Mouse (Mus musculus) G1E (cell line): Measurements from ENCODE around the gene Camkk1. TPM values are rescaled to one million over a fixed set of nuclear protein-coding genes. Genes with fewer than 3 reads are reported as not detected.

Experiments used
- ATAC-seq: 2 replicates; pipeline ENCODE4 v1.8.0; 2016; ENCODE audit warnings: mild to moderate bottlenecking; ENCODE audit not compliant: insufficient number of reproducible peaks, poor library complexity, low FRiP score, severe bottlenecking; ENCODE audit errors: extremely low read depth
- DNase-seq: peaks from one replicate; pipeline ENCODE4 v3.0.0; 2012; ENCODE audit warnings: low spot score
- H3K27me3 ChIP-seq: 2 replicates; pipeline ENCODE4 v1.6.1; 2012; ENCODE audit warnings: mild to moderate bottlenecking, low read length, inconsistent platforms; ENCODE audit not compliant: insufficient read depth
- H3K36me3 ChIP-seq: replicated peaks from 2 replicates; pipeline ENCODE3; 2012; ENCODE audit warnings: mild to moderate bottlenecking, inconsistent platforms
- H3K4me1 ChIP-seq: 2 replicates; pipeline ENCODE4 v1.6.1; 2012; ENCODE audit warnings: low read depth, low read length, inconsistent platforms, mixed read lengths; ENCODE audit not compliant: insufficient read depth
- H3K4me3 ChIP-seq: 2 replicates; pipeline ENCODE4 v1.5.1; 2012; ENCODE audit warnings: low read depth, mild to moderate bottlenecking, inconsistent platforms, low read length, moderate library complexity, mixed read lengths
- H3K9me3 ChIP-seq: replicated peaks from 2 replicates; pipeline ENCODE4 v1.6.1; 2012; ENCODE audit warnings: inconsistent platforms
- CTCF ChIP-seq: IDR thresholded peaks from 2 replicates; pipeline ENCODE4 v1.5.1; 2012; ENCODE audit warnings: low read depth, low read length, inconsistent platforms, mixed read lengths
- GATA1 ChIP-seq: IDR thresholded peaks from 2 replicates; pipeline ENCODE4 v1.6.1; 2012; ENCODE audit warnings: borderline replicate concordance, low read length, inconsistent platforms, mixed read lengths
- GATA2 ChIP-seq: IDR thresholded peaks from 2 replicates; pipeline ENCODE4 v1.6.1; 2012; ENCODE audit warnings: low read depth, low read length, inconsistent platforms, borderline replicate concordance
- POLR2AphosphoS5 ChIP-seq: IDR thresholded peaks from 2 replicates; pipeline ENCODE4 v1.6.1; 2012; ENCODE audit warnings: low read depth, low read length, inconsistent platforms; ENCODE audit not compliant: insufficient replicate concordance
- TAL1 ChIP-seq: conservative IDR thresholded peaks from 2 replicates; pipeline ENCODE4 v1.6.1; 2012; ENCODE audit warnings: low read depth, low read length, inconsistent platforms, mixed read lengths
- polyA plus RNA-seq: library from polyadenylated mRNA; stranded (reverse); fragments of >175 nt; gene quantifications from 2 replicates; pipeline ENCODE4 v1.2.3, GENCODE M21; 2012
- total RNA-seq, 2 experiments: library from RNA; stranded (forward) in 1 of 2; stranded (reverse) in 1 of 2; fragments of 200-1000 nt in 1 of 2; fragments of >200 nt in 1 of 2; fragmentation: Nextera tagmentation in 1 of 2; gene quantifications; 2 replicates each; pipeline ENCODE4 v1.2.3; 2014 to 2017

Camkk1 gene
- total RNA-seq (2014; fragmentation: Nextera tagmentation) (1.9 and 4.2 TPM in 2 replicates), total RNA-seq (2017) (13.1 and 13.8 TPM in 2 replicates), polyA plus RNA-seq (8.9 and 9.9 TPM in 2 replicates)

DNA sequence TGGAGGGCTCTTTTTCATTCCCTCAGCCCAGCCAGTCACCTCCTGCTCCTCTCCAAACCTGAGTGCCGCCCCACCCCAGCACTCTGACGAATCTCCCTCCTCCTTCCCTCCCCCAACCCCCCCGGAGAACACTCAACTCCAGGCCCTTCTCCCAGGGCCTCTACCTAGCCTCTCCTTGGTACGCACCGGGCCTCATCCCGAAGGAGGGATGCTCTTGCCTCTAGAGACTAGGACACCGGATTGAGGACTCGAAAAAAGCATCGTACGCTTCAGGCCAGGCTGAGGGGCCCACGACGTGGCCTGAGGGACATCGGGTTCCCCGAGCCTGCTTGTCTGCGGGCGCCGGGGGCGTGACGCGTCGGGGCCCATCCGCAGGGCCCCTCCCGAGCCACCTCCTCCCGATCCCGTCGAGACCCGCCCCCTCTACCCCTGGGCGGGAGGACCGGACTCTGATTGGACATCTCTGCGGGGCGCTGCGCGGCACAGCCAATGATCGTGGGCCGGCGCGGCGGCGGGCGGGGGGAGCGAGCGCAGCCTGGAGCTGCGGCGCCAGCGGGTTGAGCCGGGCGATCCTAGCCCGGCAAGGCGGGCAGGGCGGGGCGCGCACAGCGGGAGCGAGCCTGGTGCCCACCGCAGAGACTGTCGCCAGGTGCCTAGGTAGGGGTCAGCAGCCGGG is at the start of gene Camkk1:
Gene Camkk1 (plus strand): TSS at position 538 of the 676 bp plus-strand sequence.
- TF ChIP-seq CTCF (no peak), GATA1 (no peak), TAL1 (no peak), GATA2 (no peak), POLR2AphosphoS5 (no peak)
- Histone ChIP-seq H3K27me3 (peaks cover 81% of the 10 kb centered on the region), H3K4me1 (peaks cover 51% of the 10 kb centered on the region), H3K4me3 (peak within 1 kb of the TSS; percentile 77), H3K36me3 (peaks cover 6% of the 10 kb centered on the region), H3K9me3 (no peaks in the 10 kb centered on the region)
- ATAC-seq, result peak; percentile 98
- DNase-seq, result peak; percentile 100

DNA sequence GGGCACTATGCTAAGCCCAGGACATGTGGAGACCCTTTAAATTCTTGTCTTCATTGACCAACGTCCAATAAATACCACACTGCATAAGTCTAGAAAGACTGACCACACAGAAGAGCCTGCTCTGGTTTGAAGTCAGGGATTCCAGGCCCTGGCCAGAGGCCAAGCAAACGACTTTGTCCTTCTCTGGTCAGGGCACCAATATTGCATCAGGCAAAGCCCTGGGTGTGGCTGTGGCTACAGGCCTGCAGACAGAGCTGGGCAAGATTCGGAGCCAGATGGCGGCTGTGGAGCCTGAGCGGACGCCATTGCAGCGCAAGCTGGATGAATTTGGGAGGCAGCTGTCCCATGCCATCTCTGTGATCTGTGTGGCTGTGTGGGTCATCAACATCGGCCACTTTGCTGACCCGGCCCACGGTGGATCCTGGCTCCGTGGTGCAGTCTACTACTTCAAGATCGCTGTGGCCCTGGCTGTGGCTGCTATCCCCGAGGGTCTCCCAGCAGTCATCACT is 43.8 kb upstream of the Camkk1 start:
- Histone ChIP-seq H3K27me3 (peaks cover 23% of the 10 kb centered on the region), H3K9me3 (no peaks in the 10 kb centered on the region), H3K4me3 (no peak overlapping the region), H3K4me1 (no peaks in the 10 kb centered on the region), H3K36me3 (peaks cover 83% of the 10 kb centered on the region)
- TF ChIP-seq CTCF (no peak), GATA1 (no peak)
- no peak for DNase-seq
- ATAC-seq, result no peak

DNA sequence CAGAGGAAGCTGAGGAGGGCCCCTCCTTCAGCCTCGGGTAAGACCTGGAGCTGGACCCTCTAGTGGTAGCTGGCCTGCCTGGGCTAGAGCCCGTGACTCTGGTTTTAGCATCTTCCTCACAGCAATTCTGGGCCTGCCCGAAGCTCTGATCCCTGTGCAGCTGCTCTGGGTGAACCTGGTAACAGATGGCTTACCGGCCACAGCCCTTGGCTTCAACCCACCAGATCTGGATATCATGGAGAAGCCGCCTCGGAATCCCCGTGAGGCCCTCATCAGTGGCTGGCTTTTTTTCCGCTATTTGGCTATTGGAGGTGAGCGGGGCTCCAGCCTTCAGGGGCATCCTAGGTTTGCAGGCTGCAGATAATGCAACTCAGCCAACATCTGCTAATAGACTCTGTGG is 36.3 kb upstream of the Camkk1 start:
- Histone ChIP-seq H3K4me3 (no peak overlapping the region), H3K4me1 (peaks cover 8% of the 10 kb centered on the region), H3K9me3 (no peaks in the 10 kb centered on the region), H3K27me3 (peaks cover 22% of the 10 kb centered on the region; the same call in 1 of the 2 replicates), H3K36me3 (peaks cover 58% of the 10 kb centered on the region)
- TF ChIP-seq POLR2AphosphoS5 (no peak), TAL1 (no peak), CTCF (no peak)
- no peak for ATAC-seq
- no peak for DNase-seq

DNA sequence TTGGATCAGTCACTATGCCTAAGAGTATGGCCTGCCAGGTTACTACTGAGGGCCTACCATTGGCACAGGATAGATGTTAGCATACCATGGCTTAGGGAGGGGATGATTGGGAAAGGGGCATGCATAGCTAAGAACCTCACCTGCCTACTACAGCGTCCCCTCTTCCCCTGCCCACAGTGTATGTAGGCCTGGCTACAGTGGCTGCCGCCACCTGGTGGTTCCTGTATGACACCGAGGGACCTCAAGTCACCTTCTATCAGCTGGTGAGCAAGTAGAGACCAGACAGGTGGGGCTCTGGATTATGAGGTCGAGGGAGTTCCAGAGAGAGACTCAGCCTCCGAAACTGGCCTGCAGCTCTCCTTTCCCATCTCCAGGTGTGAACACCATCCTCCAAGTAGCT is 35.5 kb upstream of the Camkk1 start:
- ATAC-seq (no peak), DNase-seq (no peak)
- Histone ChIP-seq H3K27me3 (peaks cover 24% of the 10 kb centered on the region; the same call in 1 of the 2 replicates), H3K36me3 (peaks cover 53% of the 10 kb centered on the region), H3K4me1 (peaks cover 11% of the 10 kb centered on the region), H3K4me3 (no peak overlapping the region), H3K9me3 (no peaks in the 10 kb centered on the region)
- TF ChIP-seq CTCF (no peak), GATA2 (no peak), TAL1 (no peak), POLR2AphosphoS5 (no peak), GATA1 (no peak)

DNA sequence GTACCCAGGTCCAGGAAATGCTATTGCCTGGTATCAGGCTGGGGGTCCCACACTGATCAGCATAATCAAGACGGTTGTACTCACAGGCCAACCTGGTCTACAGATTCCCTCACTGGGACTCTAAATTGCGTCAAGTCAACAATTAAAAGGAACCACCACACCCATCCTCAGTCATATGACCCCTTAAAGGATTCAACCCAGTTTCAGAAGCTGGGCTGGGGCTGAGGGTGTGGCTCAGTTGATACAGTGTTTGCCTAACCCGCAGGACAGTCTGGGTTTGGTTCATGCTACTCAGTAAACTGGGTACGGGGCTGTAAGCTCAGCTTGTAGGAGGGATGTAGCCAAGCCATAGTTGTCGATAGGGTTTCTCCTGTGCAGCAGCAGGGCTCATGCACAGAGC is 32.1 kb upstream of the Camkk1 start:
- DNase-seq (no peak), ATAC-seq (peak; percentile 52)
- Histone ChIP-seq H3K27me3 (peaks cover 32% of the 10 kb centered on the region; the same call in 1 of the 2 replicates), H3K4me1 (peaks cover 12% of the 10 kb centered on the region), H3K9me3 (no peaks in the 10 kb centered on the region), H3K36me3 (peaks cover 39% of the 10 kb centered on the region), H3K4me3 (no peak overlapping the region)
- TF ChIP-seq GATA1 (no peak), TAL1 (no peak), CTCF (no peak), POLR2AphosphoS5 (no peak), GATA2 (no peak)

DNA sequence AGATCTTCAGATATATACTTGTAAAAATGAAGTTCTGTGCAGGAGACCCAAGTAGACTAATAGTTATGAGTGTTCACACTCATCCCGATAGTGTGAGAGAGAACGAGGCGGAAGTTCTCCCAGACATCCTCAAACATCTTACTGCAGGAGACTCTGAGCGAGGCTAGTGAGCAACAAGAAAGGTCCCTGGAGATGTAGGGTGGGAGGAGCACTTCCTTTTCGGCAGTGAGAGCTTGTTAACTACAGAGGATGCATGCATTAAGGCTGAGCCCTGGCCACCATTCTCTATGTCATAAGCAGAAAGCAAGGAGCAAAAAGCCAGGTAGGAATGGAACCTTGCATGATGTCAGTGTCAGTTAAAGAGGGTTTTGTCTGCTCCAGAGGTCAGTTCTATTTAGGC is 31.6 kb upstream of the Camkk1 start:
- no peak for TF ChIP-seq TAL1
- no peak for TF ChIP-seq GATA1
- no peak for TF ChIP-seq GATA2
- TF ChIP-seq POLR2AphosphoS5, result no peak
- no peak for TF ChIP-seq CTCF
- peaks cover 39% of the 10 kb centered on the region for H3K36me3 ChIP-seq
- no peaks in the 10 kb centered on the region for H3K9me3 ChIP-seq
- peaks cover 12% of the 10 kb centered on the region for H3K4me1 ChIP-seq
- no peak for DNase-seq
- H3K27me3 ChIP-seq, result peaks cover 34% of the 10 kb centered on the region
- ATAC-seq, result no peak
- no peak overlapping the region for H3K4me3 ChIP-seq

DNA sequence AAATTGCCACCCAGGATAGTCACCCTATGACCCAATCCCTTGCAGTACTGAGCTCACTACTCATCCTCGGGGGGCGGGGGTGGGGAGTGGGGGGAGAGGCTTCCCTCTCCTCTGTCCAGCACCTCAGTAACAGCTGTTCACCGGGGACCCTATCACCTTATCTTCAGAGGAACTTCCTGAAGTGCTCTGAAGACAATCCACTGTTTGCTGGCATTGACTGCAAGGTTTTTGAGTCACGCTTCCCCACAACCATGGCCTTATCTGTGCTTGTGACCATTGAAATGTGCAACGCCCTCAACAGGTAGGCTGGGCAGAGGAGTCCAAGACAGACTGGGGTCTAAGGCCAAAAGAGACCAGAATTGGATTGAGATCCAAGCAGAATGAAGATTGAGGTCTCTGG is 31.0 kb upstream of the Camkk1 start:
- H3K9me3 ChIP-seq, result no peaks in the 10 kb centered on the region
- H3K27me3 ChIP-seq, result peaks cover 29% of the 10 kb centered on the region
- H3K4me1 ChIP-seq, result peaks cover 14% of the 10 kb centered on the region
- no peak overlapping the region for H3K4me3 ChIP-seq
- DNase-seq (no peak), ATAC-seq (peak; percentile 19; the same call in 1 of the 2 replicates)
- no peak for TF ChIP-seq TAL1
- TF ChIP-seq GATA1, result no peak
- no peak for TF ChIP-seq POLR2AphosphoS5
- TF ChIP-seq CTCF, result no peak
- TF ChIP-seq GATA2, result no peak
- H3K36me3 ChIP-seq, result peaks cover 35% of the 10 kb centered on the region
